Mouse (Mus musculus) liver, embryonic 16.5 days (tissue): ENCODE measurements around the gene Nfam1. TPM values are rescaled to one million over a fixed set of nuclear protein-coding genes. Genes with fewer than 3 reads are reported as not detected.

Experiments used
- ATAC-seq: fragments of 200-750 bp; cut with Nextera tagmentation; 2 replicates; pipeline ENCODE4 v1.8.0; 2017; ENCODE audit warnings: low read depth, mild to moderate bottlenecking, moderate number of reproducible peaks, moderate library complexity
- H3K27ac ChIP-seq: fragments of 300-500 bp; sonication (generic); 2 replicates; pipeline ENCODE4 v1.5.1; 2014; ENCODE audit warnings: mild to moderate bottlenecking, low read length
- H3K27me3 ChIP-seq: fragments of 300-500 bp; sonication (generic); 2 replicates; pipeline ENCODE4 v1.6.1; 2014; ENCODE audit warnings: low read depth, low read length, mixed read lengths; ENCODE audit not compliant: control insufficient read depth, insufficient read depth
- H3K36me3 ChIP-seq: fragments of 300-500 bp; sonication (generic); 2 replicates; pipeline ENCODE4 v1.6.1; 2014; ENCODE audit warnings: mild to moderate bottlenecking; ENCODE audit not compliant: control insufficient read depth, insufficient read depth
- H3K4me1 ChIP-seq: fragments of 300-500 bp; sonication (generic); 2 replicates; pipeline ENCODE4 v1.6.1; 2014; ENCODE audit warnings: low read depth, low read length, mixed read lengths; ENCODE audit not compliant: control insufficient read depth
- H3K4me2 ChIP-seq: fragments of 300-500 bp; sonication (generic); 2 replicates; pipeline ENCODE4 v1.6.1; 2014; ENCODE audit warnings: low read depth, low read length, mixed read lengths
- H3K4me3 ChIP-seq: fragments of 300-500 bp; sonication (generic); 2 replicates; pipeline ENCODE4 v1.5.1; 2014; ENCODE audit warnings: low read depth, mild to moderate bottlenecking, low read length
- H3K9ac ChIP-seq: fragments of 300-500 bp; sonication (generic); 2 replicates; pipeline ENCODE4 v1.6.1; 2014; ENCODE audit warnings: low read depth, low read length
- H3K9me3 ChIP-seq: fragments of 300-500 bp; sonication (generic); replicated peaks from 2 replicates; pipeline ENCODE4 v1.6.1; 2016; ENCODE audit warnings: low read length; ENCODE audit not compliant: control insufficient read depth
- WGBS: fragments of 180-500 bp; shearing (Covaris S2); extraction: QIAGEN DNeasy Blood & Tissue Kit; methylation state at CpG from one replicate; pipeline ENCODE4 v1.1.7; 2014; ENCODE audit not compliant: insufficient replicate concordance; 5-methylcytosine and 5-hydroxymethylcytosine counted together
- polyA plus RNA-seq: library from polyadenylated mRNA; unstranded; fragments of >200 nt; fragmentation: Nextera tagmentation; extraction: Ambion mirVana; gene quantifications from 2 replicates; pipeline ENCODE4 v1.2.1, GENCODE M21; 2015

Gene Nfam1
- polyA plus RNA-seq, 1 experiment from 2014 or later = 14.3 TPM

- H3K9me3 ChIP-seq = no peaks in the 10 kb centered on the region
- peaks cover 5% of the 10 kb centered on the region; the same call in 1 of the 2 replicates for H3K4me1 ChIP-seq
- H3K27me3 ChIP-seq = peaks cover 37% of the 10 kb centered on the region
- no peak for ATAC-seq
- H3K36me3 ChIP-seq = no peaks in the 10 kb centered on the region
- no peak overlapping the region for H3K4me3 ChIP-seq
- WGBS = 61% methylated on average over 6 of the region's 6 CpGs
- no peak overlapping the region for H3K27ac ChIP-seq
- H3K9ac ChIP-seq = no peak overlapping the region
- H3K4me2 ChIP-seq = no peak overlapping the region
Measured at GRCm38 (mm10) chr15:82989190-82989704, 43.9 kb downstream of the Nfam1 start.

- Histone ChIP-seq H3K9me3 (no peaks in the 10 kb centered on the region), H3K9ac (peak within 1 kb of the TSS; percentile 20; the same call in 1 of the 2 replicates), H3K36me3 (no peaks in the 10 kb centered on the region), H3K4me3 (peak within 1 kb of the TSS; percentile 54), H3K27me3 (peaks cover 41% of the 10 kb centered on the region), H3K4me1 (peaks cover 5% of the 10 kb centered on the region; the same call in 1 of the 2 replicates), H3K27ac (no peak within 1 kb of the TSS), H3K4me2 (peak within 1 kb of the TSS; percentile 75)
- WGBS = under 1% methylated on average over 20 of the region's 20 CpGs
- peak; percentile 82 for ATAC-seq
Measured at GRCm38 (mm10) chr15:82987732-82988112, 45.4 kb downstream of the Nfam1 start, which contains the start of gene Tcf20. Gene Tcf20 (minus strand): TSS chr15:82987872.

GRCm38 (mm10) chr15:82987014-82987731 lies 45.9 kb downstream of the Nfam1 start:
- Histone ChIP-seq H3K27me3 (peaks cover 46% of the 10 kb centered on the region), H3K36me3 (no peaks in the 10 kb centered on the region), H3K4me1 (peaks cover 5% of the 10 kb centered on the region; the same call in 1 of the 2 replicates), H3K4me2 (peak overlapping the region; percentile 75), H3K4me3 (peak overlapping the region; percentile 54), H3K9ac (peak overlapping the region; percentile 20; the same call in 1 of the 2 replicates), H3K27ac (no peak overlapping the region), H3K9me3 (no peaks in the 10 kb centered on the region)
- no peak for ATAC-seq
- WGBS = 2% methylated on average over 38 of the region's 38 CpGs

GRCm38 (mm10) chr15:82984574-82984973 lies 48.5 kb downstream of the Nfam1 start:
- no peak overlapping the region for H3K4me2 ChIP-seq
- H3K27me3 ChIP-seq = peaks cover 44% of the 10 kb centered on the region
- no peak overlapping the region for H3K27ac ChIP-seq
- no peaks in the 10 kb centered on the region for H3K36me3 ChIP-seq
- no peaks in the 10 kb centered on the region for H3K9me3 ChIP-seq
- H3K4me1 ChIP-seq = peaks cover 5% of the 10 kb centered on the region; the same call in 1 of the 2 replicates
- no peak overlapping the region for H3K9ac ChIP-seq
- no peak for ATAC-seq
- H3K4me3 ChIP-seq = no peak overlapping the region
- 72% methylated on average over 7 of the region's 7 CpGs for WGBS

- no peak overlapping the region for H3K27ac ChIP-seq
- 20% methylated on average over 4 of the region's 4 CpGs for WGBS
- no peaks in the 10 kb centered on the region for H3K9me3 ChIP-seq
- H3K4me1 ChIP-seq = peaks cover 5% of the 10 kb centered on the region; the same call in 1 of the 2 replicates
- ATAC-seq = no peak
- H3K4me2 ChIP-seq = no peak overlapping the region
- no peaks in the 10 kb centered on the region for H3K36me3 ChIP-seq
- no peak overlapping the region for H3K9ac ChIP-seq
- no peak overlapping the region for H3K4me3 ChIP-seq
- peaks cover 42% of the 10 kb centered on the region for H3K27me3 ChIP-seq
Measured at GRCm38 (mm10) chr15:82984097-82984496, 49.0 kb downstream of the Nfam1 start.

GRCm38 (mm10) chr15:82983416-82984026 lies 49.6 kb downstream of the Nfam1 start:
- no peak overlapping the region for H3K4me3 ChIP-seq
- H3K4me2 ChIP-seq = no peak overlapping the region
- ATAC-seq = no peak
- no peaks in the 10 kb centered on the region for H3K36me3 ChIP-seq
- no peaks in the 10 kb centered on the region for H3K9me3 ChIP-seq
- 33% methylated on average over 9 of the region's 9 CpGs for WGBS
- no peak overlapping the region for H3K9ac ChIP-seq
- H3K4me1 ChIP-seq = peaks cover 5% of the 10 kb centered on the region; the same call in 1 of the 2 replicates
- H3K27ac ChIP-seq = no peak overlapping the region
- peaks cover 37% of the 10 kb centered on the region for H3K27me3 ChIP-seq

GRCm38 (mm10) chr15:82982724-82983415 lies 50.2 kb downstream of the Nfam1 start:
- Histone ChIP-seq H3K4me1 (peaks cover 5% of the 10 kb centered on the region; the same call in 1 of the 2 replicates), H3K9me3 (no peaks in the 10 kb centered on the region), H3K36me3 (no peaks in the 10 kb centered on the region), H3K9ac (no peak overlapping the region), H3K4me2 (no peak overlapping the region), H3K27ac (no peak overlapping the region), H3K27me3 (peaks cover 34% of the 10 kb centered on the region), H3K4me3 (no peak overlapping the region)
- 28% methylated on average over 18 of the region's 18 CpGs for WGBS
- ATAC-seq = no peak

- no peak overlapping the region for H3K4me3 ChIP-seq
- no peak overlapping the region for H3K4me2 ChIP-seq
- H3K9me3 ChIP-seq = no peaks in the 10 kb centered on the region
- no peak overlapping the region for H3K27ac ChIP-seq
- H3K27me3 ChIP-seq = peaks cover 28% of the 10 kb centered on the region
- H3K4me1 ChIP-seq = no peaks in the 10 kb centered on the region
- no peak for ATAC-seq
- WGBS = 34% methylated on average over 15 of the region's 15 CpGs
- no peaks in the 10 kb centered on the region for H3K36me3 ChIP-seq
- no peak overlapping the region for H3K9ac ChIP-seq
Measured at GRCm38 (mm10) chr15:82981676-82982520, 51.2 kb downstream of the Nfam1 start.
